Mouse (Mus musculus) embryonic facial prominence, embryonic 13.5 days (tissue): ENCODE measurements around the gene Zfp593. TPM values are rescaled to one million over a fixed set of nuclear protein-coding genes. Genes with fewer than 3 reads are reported as not detected.

ENCODE experiments used
- ATAC-seq: fragments of 200-750 bp; cut with Nextera tagmentation; 2 replicates; pipeline ENCODE4 v1.8.0; 2017; ENCODE audit warnings: low read depth; ENCODE audit not compliant: insufficient number of reproducible peaks, insufficient read depth, low FRiP score, low TSS enrichment
- H3K27ac ChIP-seq: fragments of 300-500 bp; sonication (generic); 2 replicates; pipeline ENCODE4 v1.5.1; 2015; ENCODE audit warnings: moderate library complexity, mild to moderate bottlenecking, inconsistent platforms
- H3K27me3 ChIP-seq: fragments of 300-500 bp; sonication (generic); 2 replicates; pipeline ENCODE4 v1.6.1; 2015; ENCODE audit warnings: mild to moderate bottlenecking, inconsistent platforms
- H3K36me3 ChIP-seq: fragments of 300-500 bp; sonication (generic); 2 replicates; pipeline ENCODE4 v1.6.1; 2015; ENCODE audit warnings: mild to moderate bottlenecking, inconsistent platforms
- H3K4me1 ChIP-seq: fragments of 300-500 bp; sonication (generic); 2 replicates; pipeline ENCODE4 v1.6.1; 2015; ENCODE audit warnings: inconsistent platforms
- H3K4me2 ChIP-seq: fragments of 300-500 bp; sonication (generic); 2 replicates; pipeline ENCODE4 v1.6.1; 2015; ENCODE audit warnings: moderate library complexity, mild to moderate bottlenecking, inconsistent platforms
- H3K4me3 ChIP-seq: fragments of 300-500 bp; sonication (generic); 2 replicates; pipeline ENCODE4 v1.5.1; 2015; ENCODE audit warnings: mild to moderate bottlenecking, inconsistent platforms
- H3K9ac ChIP-seq: fragments of 300-500 bp; sonication (generic); 2 replicates; pipeline ENCODE4 v1.6.1; 2015; ENCODE audit warnings: mild to moderate bottlenecking, inconsistent platforms
- H3K9me3 ChIP-seq: fragments of 300-500 bp; sonication (generic); 2 replicates; pipeline ENCODE4 v1.6.1; 2016; ENCODE audit warnings: inconsistent platforms
- WGBS: fragments of 180-500 bp; shearing (Covaris S2); methylation state at CpG from one replicate; pipeline ENCODE4 v1.1.7; 2015; ENCODE audit warnings: mixed read lengths; 5-methylcytosine and 5-hydroxymethylcytosine counted together
- polyA plus RNA-seq: library from polyadenylated mRNA; unstranded; fragments of >200 nt; fragmentation: Nextera tagmentation; extraction: Ambion mirVana; gene quantifications from 2 replicates; pipeline ENCODE4 v1.2.1, GENCODE M21; 2015

Zfp593 gene
- polyA plus RNA-seq, 1 experiment from 2014 or later, result 19.7 TPM

GRCm38 (mm10) chr4:134203340-134203896, 42.0 kb downstream of the Zfp593 start:
- no peaks in the 10 kb centered on the region for H3K4me1 ChIP-seq
- no peaks in the 10 kb centered on the region for H3K9me3 ChIP-seq
- no peak overlapping the region for H3K4me2 ChIP-seq
- ATAC-seq, result no peak
- H3K27me3 ChIP-seq, result no peaks in the 10 kb centered on the region
- H3K4me3 ChIP-seq, result no peak overlapping the region
- H3K27ac ChIP-seq, result no peak overlapping the region
- H3K9ac ChIP-seq, result no peak overlapping the region
- 72% methylated on average over 17 of the region's 17 CpGs for WGBS
- no peaks in the 10 kb centered on the region for H3K36me3 ChIP-seq

- WGBS, result 90% methylated on average over 4 of the region's 4 CpGs
- no peak within 1 kb of the TSS for H3K4me3 ChIP-seq
- no peaks in the 10 kb centered on the region for H3K27me3 ChIP-seq
- H3K4me1 ChIP-seq, result no peaks in the 10 kb centered on the region
- H3K36me3 ChIP-seq, result no peaks in the 10 kb centered on the region
- H3K9ac ChIP-seq, result no peak within 1 kb of the TSS
- ATAC-seq, result no peak
- H3K9me3 ChIP-seq, result no peaks in the 10 kb centered on the region
- no peak within 1 kb of the TSS for H3K4me2 ChIP-seq
- H3K27ac ChIP-seq, result no peak within 1 kb of the TSS
Measured at GRCm38 (mm10) chr4:134202904-134203303, 42.5 kb downstream of the Zfp593 start, which contains the start of gene Gm7534. Gene Gm7534, minus strand, starts transcription at chr4:134203004.

- Histone ChIP-seq H3K9me3 (no peaks in the 10 kb centered on the region), H3K9ac (no peak overlapping the region), H3K4me3 (no peak overlapping the region), H3K4me2 (no peak overlapping the region), H3K4me1 (no peaks in the 10 kb centered on the region), H3K27me3 (no peaks in the 10 kb centered on the region), H3K36me3 (no peaks in the 10 kb centered on the region), H3K27ac (no peak overlapping the region)
- ATAC-seq, result no peak
- WGBS, result 74% methylated on average over 2 of the region's 2 CpGs
Measured at GRCm38 (mm10) chr4:134199371-134199770, 46.0 kb downstream of the Zfp593 start.

Other genes with a start within 250 kb of the Zfp593 start
- 45.1 and 49.9 TPM in 2 replicates for gene Dhdds, start 244.7 kb downstream of the Zfp593 start, polyA plus RNA-seq
- gene Lin28a, start 226.8 kb downstream of the Zfp593 start, polyA plus RNA-seq, result not detected in 2 replicates
- not detected in 2 replicates for gene Zfp683, start 191.8 kb downstream of the Zfp593 start, polyA plus RNA-seq
- gene Crybg2, start 184.8 kb downstream of the Zfp593 start, polyA plus RNA-seq, result 4.7 and 7.8 TPM in 2 replicates
- 9.1 and 11.2 TPM in 2 replicates for gene Cd52, start 150.5 kb downstream of the Zfp593 start, polyA plus RNA-seq
- 11.6 and 11.9 TPM in 2 replicates for gene Ubxn11, start 143.0 kb downstream of the Zfp593 start, polyA plus RNA-seq
- 412 and 420 TPM in 2 replicates for gene Sh3bgrl3, start 116.8 kb downstream of the Zfp593 start, polyA plus RNA-seq
- 36.2 and 37.4 TPM in 2 replicates for gene Cep85, start 58.5 kb downstream of the Zfp593 start, polyA plus RNA-seq
- not detected in 2 replicates for gene Gm7534, start 42.6 kb downstream of the Zfp593 start, polyA plus RNA-seq
- 0.18 TPM in 1 of 2 replicates, not detected in the other for gene Catsper4, start 18.2 kb downstream of the Zfp593 start, polyA plus RNA-seq
- 2.9 and 3.9 TPM in 2 replicates for gene Cnksr1, start 7.2 kb downstream of the Zfp593 start, polyA plus RNA-seq
- 0.72 TPM in 1 of 2 replicates, not detected in the other for gene E130218I03Rik, start 1.9 kb downstream of the Zfp593 start, polyA plus RNA-seq
- gene Gm30191, start 1.3 kb upstream of the Zfp593 start, polyA plus RNA-seq, result not detected in 2 replicates
- 3.9 and 6.4 TPM in 2 replicates for gene Grrp1, start 8.5 kb upstream of the Zfp593 start, polyA plus RNA-seq
- 23.4 and 23.8 TPM in 2 replicates for gene Pdik1l, start 42.3 kb upstream of the Zfp593 start, polyA plus RNA-seq
- 1.2 and 1.7 TPM in 2 replicates for gene Trim63, start 69.5 kb upstream of the Zfp593 start, polyA plus RNA-seq
- gene Slc30a2, start 97.6 kb upstream of the Zfp593 start, polyA plus RNA-seq, result 0.34 and 0.38 TPM in 2 replicates
- 4.5 and 5.4 TPM in 2 replicates for gene Extl1, start 138.3 kb upstream of the Zfp593 start, polyA plus RNA-seq
- gene Pafah2, start 150.7 kb upstream of the Zfp593 start, polyA plus RNA-seq, result 12.0 and 13.0 TPM in 2 replicates
- 2,120 and 2,313 TPM in 2 replicates for gene Stmn1, start 222.7 kb upstream of the Zfp593 start, polyA plus RNA-seq